8 mouse cellular contexts compared by ENCODE assay signal in the genomic region with DNA sequence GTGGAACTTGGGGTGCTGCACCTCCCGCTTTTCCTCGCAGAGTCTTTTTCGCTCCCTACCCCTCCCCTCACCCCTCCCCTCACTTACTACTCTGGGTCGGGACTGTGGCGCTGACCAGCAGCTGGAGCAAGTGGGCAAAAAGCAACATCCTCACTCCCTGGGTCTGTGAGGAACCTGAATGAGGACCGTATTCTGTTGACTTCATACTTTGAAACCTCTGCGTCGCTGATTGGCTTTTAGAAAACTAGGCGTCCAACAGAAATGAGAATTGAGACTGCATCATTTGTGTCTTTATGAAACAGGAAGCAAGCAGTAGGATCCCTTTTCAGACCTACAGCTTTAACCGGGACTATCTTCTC. TPM values are rescaled to one million over a fixed set of nuclear protein-coding genes. Genes with fewer than 3 reads are reported as not detected.
DNase-seq lines count a peak whose midpoint lies in the region; ATAC-seq lines count a peak whose summit lies in the region.
"Not testable (repeated sequence)": the region's sequence is repeated elsewhere in the genome, so short reads cannot be mapped to it uniquely, and the experiment has no call there.

No protein-coding gene starts in this region.

- H3K4me3 ChIP-seq in heart, embryonic 16.5 days (ENCODE audit: low read length), result peak overlapping the region; percentile 47
- H3K4me3 ChIP-seq in kidney, embryonic 15.5 days (replicated peaks), result peak overlapping the region; percentile 37
- peak overlapping the region; percentile 29 for H3K4me3 ChIP-seq in liver, embryonic 12.5 days
- peak overlapping the region; percentile 45 for H3K4me3 ChIP-seq in midbrain, embryonic 12.5 days

- peak overlapping the region; percentile 41; the same call in 1 of the 2 replicates for H3K9ac ChIP-seq in heart, embryonic 16.5 days (ENCODE audit: low read length)
- 0 out of 2 replicates have a peak overlapping the region, but pooled peaks have one; percentile 29 for H3K9ac ChIP-seq in kidney, embryonic 15.5 days
- not testable (repeated sequence) for H3K9ac ChIP-seq in liver, embryonic 12.5 days
- H3K9ac ChIP-seq in midbrain, embryonic 12.5 days (replicated peaks), result peak overlapping the region; percentile 24; the same call in 1 of the 2 replicates

- H3K9me3 ChIP-seq in heart, embryonic 16.5 days (replicated peaks; ENCODE audit: control insufficient read depth, low read length); kidney, embryonic 15.5 days (replicated peaks); liver, embryonic 12.5 days (replicated peaks); midbrain, embryonic 12.5 days: not testable (repeated sequence)

- not testable (repeated sequence) for H3K27ac ChIP-seq in heart, embryonic 16.5 days (ENCODE audit: low read length); kidney, embryonic 15.5 days; liver, embryonic 12.5 days; midbrain, embryonic 12.5 days (replicated peaks)

- DNase-seq in brain, adult 2 months (ENCODE audit: low read depth, low spot score), result peak; percentile 70
- DNase-seq in fibroblast of lung, adult 2 months (ENCODE audit: low read depth), result peak; percentile 17
- peak; percentile 10 for DNase-seq in skeletal muscle tissue, adult 2 months (ENCODE audit: low read depth, low spot score)

- H3K27me3 ChIP-seq in heart, embryonic 16.5 days (ENCODE audit: control insufficient read depth, insufficient read depth, low read length), result peaks cover 17% of the 10 kb centered on the region
- peaks cover 51% of the 10 kb centered on the region for H3K27me3 ChIP-seq in kidney, embryonic 15.5 days
- peaks cover 52% of the 10 kb centered on the region for H3K27me3 ChIP-seq in liver, embryonic 12.5 days (replicated peaks)
- H3K27me3 ChIP-seq in midbrain, embryonic 12.5 days, result peaks cover 35% of the 10 kb centered on the region

- H3K36me3 ChIP-seq in heart, embryonic 16.5 days (ENCODE audit: control insufficient read depth, insufficient read depth); kidney, embryonic 15.5 days; liver, embryonic 12.5 days; midbrain, embryonic 12.5 days: not testable (repeated sequence)

- H3K4me2 ChIP-seq in heart, embryonic 16.5 days (ENCODE audit: low read depth, low read length), result peak overlapping the region; percentile 66
- peak overlapping the region; percentile 73 for H3K4me2 ChIP-seq in kidney, embryonic 15.5 days
- H3K4me2 ChIP-seq in liver, embryonic 12.5 days, result peak overlapping the region; percentile 63
- H3K4me2 ChIP-seq in midbrain, embryonic 12.5 days (replicated peaks), result peak overlapping the region; percentile 75

- WGBS in heart, embryonic 16.5 days, result 3% methylated on average over 10 of the region's 10 CpGs
- 2% methylated on average over 10 of the region's 10 CpGs for WGBS in kidney, embryonic 15.5 days
- WGBS in liver, embryonic 12.5 days (ENCODE audit: insufficient replicate concordance), result 5% methylated on average over 10 of the region's 10 CpGs
- WGBS in midbrain, embryonic 12.5 days, result 3% methylated on average over 10 of the region's 10 CpGs

- peak; percentile 88 for ATAC-seq in CD4-positive, CD25-positive, alpha-beta regulatory T cell, adult 4 months
- 0 out of 2 replicates have a peak, but pooled peaks have one; percentile 17 for ATAC-seq in heart, embryonic 16.5 days (replicated peaks; ENCODE audit: extremely low read depth, insufficient read depth, low FRiP score)
- ATAC-seq in kidney, embryonic 15.5 days (replicated peaks; ENCODE audit: low FRiP score); liver, embryonic 12.5 days; midbrain, embryonic 12.5 days (ENCODE audit: low FRiP score, low read depth): not testable (repeated sequence)

- not testable (repeated sequence) for H3K4me1 ChIP-seq in heart, embryonic 16.5 days (ENCODE audit: control insufficient read depth, insufficient read depth, low read length); kidney, embryonic 15.5 days; liver, embryonic 12.5 days; midbrain, embryonic 12.5 days

RNA-seq across cellular contexts. Expression of a gene that starts 10.0 kb away (rescaled TPM):
- 1 to 10 TPM; 1.4 to 1.9 TPM for polyA plus RNA-seq in CD4-positive, CD25-positive, alpha-beta regulatory T cell, adult 4 months (2017; shearing (Covaris generic))
- polyA plus RNA-seq in heart, embryonic 16.5 days (2015; fragmentation: Nextera tagmentation; extraction: Ambion mirVana), result 0.21 TPM in 1 of 2 replicates, not detected in the other
- polyA plus RNA-seq in kidney, embryonic 15.5 days (2015; fragmentation: Nextera tagmentation; extraction: Ambion mirVana), result not detected in 2 replicates
- polyA plus RNA-seq in liver, embryonic 12.5 days (2016; fragmentation: Nextera tagmentation; extraction: Ambion mirVana), result not detected in 2 replicates
- not detected in 2 replicates for polyA plus RNA-seq in midbrain, embryonic 12.5 days (2016; fragmentation: Nextera tagmentation; extraction: Ambion mirVana)

RNA-seq across cellular contexts. Expression of a gene that starts 17.7 kb away (rescaled TPM):
- polyA plus RNA-seq in CD4-positive, CD25-positive, alpha-beta regulatory T cell, adult 4 months (2017; shearing (Covaris generic)), result under 1 TPM in 1 of 2 experiments, not detected in 1; 0.62 TPM
- 0.22 and 0.39 TPM in 2 replicates for polyA plus RNA-seq in heart, embryonic 16.5 days (2015; fragmentation: Nextera tagmentation; extraction: Ambion mirVana)
- polyA plus RNA-seq in kidney, embryonic 15.5 days (2015; fragmentation: Nextera tagmentation; extraction: Ambion mirVana), result not detected in 2 replicates
- not detected in 2 replicates for polyA plus RNA-seq in liver, embryonic 12.5 days (2016; fragmentation: Nextera tagmentation; extraction: Ambion mirVana)
- not detected in 2 replicates for polyA plus RNA-seq in midbrain, embryonic 12.5 days (2016; fragmentation: Nextera tagmentation; extraction: Ambion mirVana)

RNA-seq across cellular contexts. Expression of a gene that starts 53.3 kb away (rescaled TPM):
- polyA plus RNA-seq in CD4-positive, CD25-positive, alpha-beta regulatory T cell, adult 4 months (2017; shearing (Covaris generic)), result not detected
- polyA plus RNA-seq in heart, embryonic 16.5 days (2015; fragmentation: Nextera tagmentation; extraction: Ambion mirVana), result 0.24 TPM in 1 of 2 replicates, not detected in the other
- not detected in 2 replicates for polyA plus RNA-seq in kidney, embryonic 15.5 days (2015; fragmentation: Nextera tagmentation; extraction: Ambion mirVana)
- polyA plus RNA-seq in liver, embryonic 12.5 days (2016; fragmentation: Nextera tagmentation; extraction: Ambion mirVana), result not detected in 2 replicates
- not detected in 2 replicates for polyA plus RNA-seq in midbrain, embryonic 12.5 days (2016; fragmentation: Nextera tagmentation; extraction: Ambion mirVana)

RNA-seq across cellular contexts. Expression of a gene that starts 56.8 kb away (rescaled TPM):
- polyA plus RNA-seq in CD4-positive, CD25-positive, alpha-beta regulatory T cell, adult 4 months (2017; shearing (Covaris generic)), result 1 to 10 TPM; 2.5 to 5.0 TPM
- 1.8 and 1.9 TPM in 2 replicates for polyA plus RNA-seq in heart, embryonic 16.5 days (2015; fragmentation: Nextera tagmentation; extraction: Ambion mirVana)
- polyA plus RNA-seq in kidney, embryonic 15.5 days (2015; fragmentation: Nextera tagmentation; extraction: Ambion mirVana), result not detected in 2 replicates
- not detected in 2 replicates for polyA plus RNA-seq in liver, embryonic 12.5 days (2016; fragmentation: Nextera tagmentation; extraction: Ambion mirVana)
- not detected in 2 replicates for polyA plus RNA-seq in midbrain, embryonic 12.5 days (2016; fragmentation: Nextera tagmentation; extraction: Ambion mirVana)

Comparison
In these comparisons a context has a peak if more than half of its experiments do, and no peak if none do; other contexts are left out.
1. DNase-seq: peak in every context shown above with its lines; median percentile 70 in brain, adult 2 months; 17 in fibroblast of lung, adult 2 months; 10 in skeletal muscle tissue, adult 2 months.